Mouse (Mus musculus) C2C12 (cell line): Measurements from ENCODE around the gene Kcnip1. TPM values are rescaled to one million over a fixed set of nuclear protein-coding genes. Genes with fewer than 3 reads are reported as not detected.

ENCODE experiments used
- H3K27me3 ChIP-seq: one replicate; pipeline ENCODE4 v1.6.1; 2011; ENCODE audit not compliant: control insufficient read depth, insufficient read depth, insufficient read length
- H3K36me3 ChIP-seq: one replicate; pipeline ENCODE4 v1.6.1; 2011; ENCODE audit not compliant: control insufficient read depth, insufficient read depth
- H3K4me3 ChIP-seq: one replicate; pipeline ENCODE4 v1.5.1; 2011; ENCODE audit warnings: mild to moderate bottlenecking, control low read depth; ENCODE audit not compliant: poor library complexity, insufficient read depth, severe bottlenecking
- H3K79me2 ChIP-seq: one replicate; pipeline ENCODE4 v1.6.1; 2011; ENCODE audit not compliant: control insufficient read depth, insufficient read depth
- H3K79me3 ChIP-seq: one replicate; pipeline ENCODE4 v1.6.1; 2011; ENCODE audit warnings: low read depth, control low read depth
- H3ac ChIP-seq: one replicate; pipeline ENCODE3; 2011; ENCODE audit warnings: low read depth; ENCODE audit not compliant: control insufficient read depth, insufficient read length
- CEBPB ChIP-seq: IDR thresholded peaks from one replicate; pipeline ENCODE4 v1.6.1; 2011; ENCODE audit warnings: low read depth, mild to moderate bottlenecking, control low read depth, moderate library complexity
- CTCF ChIP-seq: IDR thresholded peaks from one replicate; pipeline ENCODE4 v1.5.1; 2011; ENCODE audit not compliant: control insufficient read depth, insufficient read depth, insufficient read length
- FOSL1 ChIP-seq: IDR thresholded peaks from one replicate; pipeline ENCODE4 v1.8.0; 2011; ENCODE audit warnings: mild to moderate bottlenecking, low read length; ENCODE audit not compliant: poor library complexity, insufficient read depth, severe bottlenecking
- MAX ChIP-seq: IDR thresholded peaks from one replicate; pipeline ENCODE4 v1.6.1; 2011; ENCODE audit warnings: mild to moderate bottlenecking, control low read depth
- MYOD1 ChIP-seq: IDR thresholded peaks from one replicate; pipeline ENCODE4 v1.6.1; 2011; ENCODE audit warnings: low read depth; ENCODE audit not compliant: control insufficient read depth, insufficient read length
- MYOG ChIP-seq: IDR thresholded peaks from one replicate; pipeline ENCODE4 v1.6.1; 2011; ENCODE audit not compliant: control insufficient read depth, insufficient read length; ENCODE audit errors: extremely low read depth
- USF1 ChIP-seq: IDR thresholded peaks from one replicate; pipeline ENCODE4 v1.6.1; 2011; ENCODE audit warnings: low read depth, mild to moderate bottlenecking, control low read depth, moderate library complexity
- polyA plus RNA-seq: library from polyadenylated mRNA; unstranded; fragments of >200 nt; fragmentation: generic; extraction: Trizol; gene quantifications from one replicate; pipeline ENCODE4 v1.2.1, GENCODE M21; 2012; ENCODE audit warnings: missing spikeins

Kcnip1 gene
- polyA plus RNA-seq, 1 experiment, result not detected

- Histone ChIP-seq H3K79me3 (no peaks in the 10 kb centered on the region), H3K4me3 (no peak overlapping the region), H3K79me2 (no peaks in the 10 kb centered on the region), H3ac (no peak overlapping the region), H3K36me3 (no peaks in the 10 kb centered on the region), H3K27me3 (no peaks in the 10 kb centered on the region)
- TF ChIP-seq CEBPB, result no peak
- TF ChIP-seq MAX, result no peak
- no peak for TF ChIP-seq MYOD1
- no peak for TF ChIP-seq MYOG
- no peak for TF ChIP-seq CTCF
- TF ChIP-seq USF1, result no peak
- no peak for TF ChIP-seq FOSL1
Observed at GRCm38 (mm10) chr11:33680151-33680550, 312.8 kb downstream of the Kcnip1 start.

- H3K27me3 ChIP-seq, result no peaks in the 10 kb centered on the region
- no peak overlapping the region for H3ac ChIP-seq
- no peak overlapping the region for H3K4me3 ChIP-seq
- H3K36me3 ChIP-seq, result no peaks in the 10 kb centered on the region
- no peaks in the 10 kb centered on the region for H3K79me2 ChIP-seq
- TF ChIP-seq CEBPB (no peak), MYOD1 (no peak), MYOG (no peak), CTCF (no peak), USF1 (no peak), MAX (no peak), FOSL1 (no peak)
- H3K79me3 ChIP-seq, result no peaks in the 10 kb centered on the region
Observed at GRCm38 (mm10) chr11:33670105-33670965, 322.6 kb downstream of the Kcnip1 start.

DNA sequence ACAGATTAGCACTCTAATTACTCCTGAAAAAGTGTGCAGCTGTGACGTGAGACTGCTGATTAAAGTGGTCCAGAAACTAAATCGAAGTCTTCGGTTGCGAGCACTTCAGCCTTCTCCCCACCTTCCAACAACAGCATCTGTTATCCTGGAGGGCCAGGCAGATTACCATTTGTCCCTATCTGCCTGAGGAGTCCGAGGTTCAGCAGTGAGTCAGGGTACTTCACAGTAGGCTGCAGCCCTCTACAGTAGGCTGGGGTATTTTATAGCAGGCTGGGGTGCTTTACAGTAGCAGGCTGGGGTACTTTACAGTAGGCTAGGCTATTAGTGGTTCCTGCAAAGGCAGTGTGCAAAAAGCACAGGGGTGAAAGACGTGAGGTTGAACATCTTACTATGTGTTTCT is 324.6 kb downstream of the Kcnip1 start:
- Histone ChIP-seq H3K36me3 (no peaks in the 10 kb centered on the region), H3K27me3 (no peaks in the 10 kb centered on the region), H3K79me2 (no peaks in the 10 kb centered on the region), H3ac (no peak overlapping the region), H3K4me3 (no peak overlapping the region), H3K79me3 (no peaks in the 10 kb centered on the region)
- TF ChIP-seq MYOD1 (no peak), CEBPB (no peak), CTCF (no peak), FOSL1 (no peak), USF1 (no peak), MAX (no peak), MYOG (no peak)

- Histone ChIP-seq H3K4me3 (no peak overlapping the region), H3ac (no peak overlapping the region), H3K27me3 (no peaks in the 10 kb centered on the region), H3K36me3 (no peaks in the 10 kb centered on the region), H3K79me3 (no peaks in the 10 kb centered on the region), H3K79me2 (no peaks in the 10 kb centered on the region)
- TF ChIP-seq CEBPB, result no peak
- TF ChIP-seq USF1, result no peak
- no peak for TF ChIP-seq MAX
- TF ChIP-seq CTCF, result no peak
Observed at GRCm38 (mm10) chr11:33663599-33663998, 329.4 kb downstream of the Kcnip1 start.

DNA sequence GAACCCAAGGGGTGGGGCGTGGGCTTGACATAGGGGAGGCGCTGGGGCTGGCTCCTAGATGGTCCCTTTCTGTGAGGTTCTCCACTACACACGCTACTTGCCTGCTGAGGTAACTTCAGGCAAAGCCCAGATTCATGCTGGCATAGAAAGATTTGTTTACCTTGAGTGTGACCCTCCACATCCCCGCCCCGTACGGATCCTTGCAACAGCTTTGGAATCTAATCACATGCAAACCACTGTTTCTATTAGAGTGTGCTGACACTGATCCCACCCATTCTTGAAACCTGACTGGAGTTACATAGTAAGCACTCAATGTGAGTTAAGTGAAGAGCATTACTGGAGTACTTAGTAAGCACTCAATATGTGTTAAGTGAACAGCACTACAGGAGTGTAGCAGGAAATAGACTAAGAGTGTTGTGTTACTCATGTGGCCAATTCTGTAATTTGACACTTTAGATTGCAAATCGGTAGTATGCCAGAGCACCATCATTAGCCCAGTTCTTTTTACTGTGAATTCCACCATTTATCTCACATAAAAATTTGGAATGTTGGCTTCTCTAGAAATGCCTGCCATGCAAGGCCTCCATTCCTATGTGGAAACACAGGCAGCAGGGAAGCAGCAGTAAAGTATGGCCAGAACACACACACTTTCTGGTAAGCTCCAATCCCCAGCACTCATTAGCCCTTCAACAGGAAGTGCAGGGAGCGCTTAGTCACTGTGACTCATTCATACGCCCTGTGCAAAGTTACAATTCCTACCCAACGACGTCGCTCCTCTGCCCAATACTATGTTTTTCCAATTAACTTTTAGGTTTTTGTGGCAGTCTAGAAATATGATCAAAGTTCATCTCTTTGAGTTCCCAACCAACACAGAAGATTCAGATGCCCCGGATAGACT is 332.7 kb downstream of the Kcnip1 start:
- Histone ChIP-seq H3K36me3 (no peaks in the 10 kb centered on the region), H3K27me3 (no peaks in the 10 kb centered on the region), H3K79me3 (no peaks in the 10 kb centered on the region), H3K79me2 (no peaks in the 10 kb centered on the region), H3K4me3 (no peak overlapping the region), H3ac (no peak overlapping the region)
- TF ChIP-seq MAX (no peak), USF1 (no peak), FOSL1 (peak; percentile 94), CEBPB (no peak), CTCF (no peak), MYOD1 (peak; percentile 50), MYOG (no peak)
